Mouse (Mus musculus) CD4-positive, CD25-positive, alpha-beta regulatory T cell, adult 4 months (primary cell): ENCODE data around the gene Fam184b. TPM values are rescaled to one million over a fixed set of nuclear protein-coding genes. Genes with fewer than 3 reads are reported as not detected.
A peak's percentile ranks its signal among the peaks of the same experiment; 100 is the strongest.

Experiments
- ATAC-seq: one replicate; pipeline ENCODE4 v1.8.0; 2017
- polyA plus RNA-seq, 2 experiments: library from polyadenylated mRNA; unstranded; fragments of 100-300 nt; shearing (Covaris generic); gene quantifications; one replicate each; pipeline ENCODE4 v1.2.1; 2017

Fam184b gene
- polyA plus RNA-seq, 2 experiments from 2014 or later: 0.26 to 0.42 TPM

GRCm38 (mm10) chr5:45513511-45513910 lies 125.9 kb downstream of the Fam184b start:
- ATAC-seq: no peak

DNA sequence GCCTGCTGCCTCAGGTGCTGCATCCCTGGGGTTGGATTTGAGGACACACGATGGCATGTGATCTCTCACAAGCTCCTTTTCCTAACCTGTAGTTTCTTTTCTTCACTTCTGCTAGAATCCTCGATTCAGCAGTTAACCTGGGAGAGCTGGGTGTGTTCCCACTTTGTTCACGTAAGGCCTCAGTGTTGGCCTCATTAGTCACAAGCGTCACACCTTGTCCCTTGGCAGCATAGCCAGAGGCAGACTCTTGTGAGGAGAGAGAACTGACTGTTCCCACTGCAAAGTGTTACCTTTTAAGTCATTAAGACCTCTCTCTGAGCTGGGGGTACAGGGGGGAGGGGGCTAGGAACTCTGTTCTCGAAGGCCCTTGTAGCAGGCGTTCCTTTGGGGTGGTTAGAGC lies 126.5 kb downstream of the Fam184b start:
- no peak for ATAC-seq

GRCm38 (mm10) chr5:45510071-45510470 lies 129.3 kb downstream of the Fam184b start:
- no peak for ATAC-seq

GRCm38 (mm10) chr5:45497564-45497963 lies 141.8 kb downstream of the Fam184b start:
- no peak for ATAC-seq

GRCm38 (mm10) chr5:45496930-45497550 lies 142.4 kb downstream of the Fam184b start:
- ATAC-seq: no peak

- no peak for ATAC-seq
These were observed 142.9 kb downstream of the Fam184b start for GRCm38 (mm10) chr5:45496479-45496878.

- no peak for ATAC-seq
These were observed 143.4 kb downstream of the Fam184b start for GRCm38 (mm10) chr5:45496042-45496441.

DNA sequence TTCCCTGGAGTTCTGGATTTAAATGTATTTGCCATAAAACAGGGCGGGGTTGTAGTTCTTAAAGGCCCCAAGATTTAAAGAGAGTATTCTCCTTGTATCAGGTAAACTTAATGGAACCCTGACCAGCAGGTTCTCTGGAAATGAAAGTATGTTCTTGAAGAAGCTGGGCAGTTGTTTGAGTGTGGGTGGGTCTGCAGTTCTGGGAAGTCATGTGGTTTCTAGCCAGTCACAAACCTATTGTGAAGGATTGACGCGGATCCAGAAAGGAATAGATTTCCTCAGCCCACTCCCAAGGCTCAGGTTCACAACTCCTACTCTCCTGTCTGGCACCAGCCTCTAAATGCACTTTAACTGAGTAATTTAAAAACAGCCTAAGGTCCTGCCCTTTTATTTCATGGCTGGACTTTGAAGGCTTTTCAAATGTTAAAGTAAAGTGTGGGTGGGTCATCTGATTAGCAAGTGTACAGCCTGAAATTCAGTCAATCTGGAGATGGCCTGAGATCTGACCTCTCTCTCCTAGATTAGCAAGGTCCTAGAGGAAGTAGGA lies 143.9 kb downstream of the Fam184b start:
- ATAC-seq: no peak

- no peak for ATAC-seq
These were observed 145.2 kb downstream of the Fam184b start for GRCm38 (mm10) chr5:45494093-45494755.

DNA sequence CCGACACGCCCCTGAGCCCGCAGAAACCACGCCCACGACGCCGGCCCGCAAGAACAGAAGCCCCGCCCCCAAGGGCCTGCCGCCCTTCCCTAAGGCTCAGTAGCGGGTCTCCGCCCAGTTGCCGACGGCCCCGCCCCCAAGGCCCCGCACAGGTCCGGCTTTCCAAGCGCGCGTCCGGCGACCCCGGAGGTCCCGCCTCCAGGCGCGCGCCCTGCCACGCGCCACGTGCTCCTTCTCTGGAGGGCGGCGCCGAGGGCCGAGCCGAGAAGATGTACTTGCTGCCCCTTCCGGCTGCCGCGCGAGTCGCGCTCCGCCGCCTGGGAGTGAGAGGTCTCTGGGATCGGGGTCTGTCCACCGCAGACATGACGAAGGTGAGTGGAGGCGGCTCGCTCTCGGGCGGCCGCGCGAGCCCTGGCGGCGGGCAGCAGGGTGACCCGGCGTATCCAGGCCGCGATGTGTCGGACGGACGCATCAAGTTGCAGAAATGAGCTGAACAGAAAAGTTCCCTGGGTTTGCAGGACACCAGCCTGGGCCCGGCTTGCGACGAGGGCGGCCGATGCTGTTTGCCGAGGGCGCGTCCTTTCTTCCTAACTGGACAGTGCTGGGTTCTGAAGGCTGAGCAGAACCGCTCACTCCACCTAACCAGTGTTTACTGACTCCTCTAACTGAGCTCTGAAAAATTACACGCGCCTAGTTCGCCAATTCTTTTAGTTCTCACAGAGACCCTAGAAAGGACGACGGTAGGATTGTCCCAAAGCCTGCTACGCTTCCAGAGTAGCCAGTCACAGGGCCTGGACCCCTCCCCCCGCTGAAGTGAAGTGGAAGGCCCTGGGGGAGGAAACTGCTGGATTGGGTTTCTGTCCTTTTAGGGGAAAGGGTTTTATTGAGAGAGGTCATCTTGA lies 146.0 kb downstream of the Fam184b start, which contains the start of gene Lap3:
Gene Lap3, plus strand, starts transcription at position 184 of the 902 bp plus-strand sequence.
- peak; percentile 95 for ATAC-seq

- ATAC-seq: no peak
These were observed 147.6 kb downstream of the Fam184b start for GRCm38 (mm10) chr5:45491776-45492175.

DNA sequence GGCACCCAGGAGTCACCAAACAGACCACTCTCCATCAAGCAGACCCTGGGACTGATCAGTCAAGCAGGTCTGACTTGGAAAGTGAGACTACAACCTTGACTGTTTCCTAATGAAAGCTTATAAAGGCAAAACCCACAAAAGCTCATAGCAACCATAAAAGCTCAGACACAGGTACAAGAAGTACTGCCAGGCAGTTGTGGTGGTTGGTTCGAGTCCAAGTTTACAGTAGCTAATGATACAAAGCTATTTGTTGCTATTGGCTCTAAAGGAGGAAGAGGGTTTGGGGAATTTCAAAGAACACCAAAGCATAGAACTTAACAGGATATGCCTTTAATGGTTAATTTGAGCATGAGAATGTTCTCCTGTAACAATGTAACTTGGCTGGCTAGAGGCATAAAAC lies 155.8 kb downstream of the Fam184b start:
- no peak for ATAC-seq

GRCm38 (mm10) chr5:45482607-45483006 lies 156.8 kb downstream of the Fam184b start:
- no peak for ATAC-seq

DNA sequence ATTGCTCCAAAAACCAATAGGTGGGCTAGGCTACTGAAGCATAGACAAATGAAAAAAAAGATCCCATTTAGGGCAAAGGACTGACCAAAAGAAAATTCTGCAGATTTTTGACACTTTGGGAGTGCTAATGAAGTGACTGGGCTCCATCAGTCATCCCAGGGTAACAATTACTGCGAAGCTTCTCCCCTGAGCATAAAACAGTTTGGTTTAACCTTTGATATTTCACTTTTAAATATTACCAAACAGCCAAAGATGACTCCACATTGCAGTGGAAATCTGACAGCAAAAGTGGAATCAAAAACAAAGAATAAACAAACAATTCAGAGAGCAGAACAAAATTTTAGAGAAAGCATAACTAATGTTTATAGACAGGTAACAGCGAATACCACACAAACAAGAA lies 158.3 kb downstream of the Fam184b start:
- no peak for ATAC-seq

GRCm38 (mm10) chr5:45480066-45480465 lies 159.3 kb downstream of the Fam184b start:
- no peak for ATAC-seq

Other genes starting within 250 kb of the Fam184b start
- 10 to 100 TPM; 51.4 to 58.5 TPM for gene Qdpr, start 189.4 kb downstream of the Fam184b start, polyA plus RNA-seq
- not detected for gene Clrn2, start 185.9 kb downstream of the Fam184b start, polyA plus RNA-seq
- gene Lap3, start 146.2 kb downstream of the Fam184b start, polyA plus RNA-seq: 10 to 100 TPM; 22.2 to 30.2 TPM
- gene Med28, start 119.4 kb downstream of the Fam184b start, polyA plus RNA-seq: 100 to 1,000 TPM; 181 to 256 TPM
- 1 to 10 TPM; 7.1 to 9.5 TPM for gene Ncapg, start 30.3 kb upstream of the Fam184b start, polyA plus RNA-seq
- 10 to 100 TPM; 13.1 to 18.5 TPM for gene Lcorl, start 218.0 kb upstream of the Fam184b start, polyA plus RNA-seq